Mouse (Mus musculus) CH12.LX (cell line): ENCODE results near the gene Hao1. TPM values are rescaled to one million over a fixed set of nuclear protein-coding genes. Genes with fewer than 3 reads are reported as not detected.

Source experiments
- DNase-seq: peaks from one replicate; pipeline ENCODE4 v3.0.0-alpha.2; 2013; ENCODE audit errors: extremely low read depth
- H3K27ac ChIP-seq: 2 replicates; pipeline ENCODE4 v1.5.1; 2012; ENCODE audit warnings: low read depth, mild to moderate bottlenecking, control low read depth, moderate library complexity; ENCODE audit not compliant: insufficient read depth
- H3K27me3 ChIP-seq: replicated peaks from 2 replicates; pipeline ENCODE3; 2012; ENCODE audit warnings: inconsistent platforms
- H3K36me3 ChIP-seq, 2 experiments: replicated peaks in 1 of 2; 2 replicates each; pipeline versions ENCODE3 to v1.6.1; 2012; ENCODE audit warnings: inconsistent platforms in 1 of 2, low read length in 1 of 2, mild to moderate bottlenecking in 1 of 2, mixed read lengths in 1 of 2, moderate library complexity in 1 of 2; ENCODE audit not compliant: control insufficient read depth in 1 of 2, insufficient read depth in 1 of 2
- H3K4me1 ChIP-seq, 2 experiments: 2 replicates each; pipeline ENCODE4 v1.6.1; 2012; ENCODE audit warnings: inconsistent platforms in 1 of 2, moderate library complexity in 1 of 2; ENCODE audit not compliant: insufficient read depth in 2 of 2, control insufficient read depth in 1 of 2
- H3K4me2 ChIP-seq: 2 replicates; pipeline ENCODE4 v1.6.1; 2012; ENCODE audit warnings: low read depth, mild to moderate bottlenecking, control low read depth; ENCODE audit not compliant: poor library complexity, insufficient read depth, severe bottlenecking
- H3K4me3 ChIP-seq, 3 experiments: fragments of 150-350 bp in 1 of 3; sonication (generic) in 1 of 3; replicated peaks in 1 of 3; 2 replicates each; pipeline versions ENCODE3 to v1.5.1; 2011 to 2012; ENCODE audit warnings: low read depth in 2 of 3, low read length in 2 of 3, mild to moderate bottlenecking in 2 of 3, moderate library complexity in 2 of 3, control low read depth in 1 of 3, improper control_type of control experiment in 1 of 3, inconsistent platforms in 1 of 3, mixed read lengths in 1 of 3; ENCODE audit not compliant: poor library complexity in 1 of 3
- H3K79me2 ChIP-seq: replicated peaks from 2 replicates; pipeline ENCODE4 v1.6.1; 2012; ENCODE audit warnings: mild to moderate bottlenecking, moderate library complexity; ENCODE audit not compliant: control insufficient read depth, poor library complexity, insufficient read depth, severe bottlenecking; ENCODE audit errors: extremely low read depth
- H3K9ac ChIP-seq: 2 replicates; pipeline ENCODE4 v1.6.1; 2012; ENCODE audit warnings: low read depth, mild to moderate bottlenecking, control low read depth, moderate library complexity; ENCODE audit not compliant: insufficient read depth
- H3K9me3 ChIP-seq: replicated peaks from 2 replicates; pipeline ENCODE3; 2012; ENCODE audit warnings: low read length, inconsistent platforms, mixed read lengths
- E2F4 ChIP-seq: IDR thresholded peaks from 2 replicates; pipeline ENCODE4 v1.6.1; 2011; ENCODE audit warnings: low read depth, low read length, improper control_type of control experiment; ENCODE audit not compliant: insufficient replicate concordance
- ETS1 ChIP-seq: conservative IDR thresholded peaks from 2 replicates; pipeline ENCODE4 v1.6.1; 2012; ENCODE audit warnings: low read depth, mild to moderate bottlenecking, inconsistent platforms, low read length, improper control_type of control experiment, moderate library complexity
- SIN3A ChIP-seq: IDR thresholded peaks from 2 replicates; pipeline ENCODE4 v1.6.1; 2012; ENCODE audit warnings: low read length, improper control_type of control experiment, inconsistent platforms
- UBTF ChIP-seq: IDR thresholded peaks from 2 replicates; pipeline ENCODE4 v1.6.1; 2012; ENCODE audit warnings: low read depth, mild to moderate bottlenecking, inconsistent platforms, low read length, improper control_type of control experiment, moderate library complexity
- ZNF384 ChIP-seq: IDR thresholded peaks from 2 replicates; pipeline ENCODE4 v1.6.1; 2012; ENCODE audit warnings: low read depth, low read length, improper control_type of control experiment, inconsistent platforms
- dilution Hi-C: fragments of 300-500 bp; cut with MboI; formaldehyde crosslinking; loops from 2 replicates; pipeline ENCODE4 v1.14.3; 2020; ENCODE audit warnings: low sequenced_read_pairs; ENCODE audit not compliant: extremely low pct_unique_long_range_greater_than_20kb, extremely low pct_ligation_motif_present
- in situ Hi-C: fragments of 300-500 bp; cut with MboI; formaldehyde crosslinking; loops from 3 replicates; pipeline ENCODE4 v1.14.3; 2019; ENCODE audit warnings: low sequenced_read_pairs, low pct_ligation_motif_present, low pct_unique_long_range_greater_than_20kb, mixed read lengths
- polyA plus RNA-seq: library from polyadenylated mRNA; unstranded; fragments of >175 nt; gene quantifications from 2 replicates; pipeline ENCODE4 v1.2.1, GENCODE M21; 2012; ENCODE audit warnings: low read depth; ENCODE audit not compliant: insufficient read length
- total RNA-seq, 2 experiments: library from RNA; depleted of rRNA; stranded (reverse); fragments of 300-350 nt in 1 of 2; fragments of >200 nt in 1 of 2; gene quantifications; 2 replicates each; pipeline ENCODE4 v1.2.3; 2012 to 2014

Hao1 gene
- total and polyA plus RNA-seq, 3 experiments: 0.11 TPM; not detected in 2

DNA sequence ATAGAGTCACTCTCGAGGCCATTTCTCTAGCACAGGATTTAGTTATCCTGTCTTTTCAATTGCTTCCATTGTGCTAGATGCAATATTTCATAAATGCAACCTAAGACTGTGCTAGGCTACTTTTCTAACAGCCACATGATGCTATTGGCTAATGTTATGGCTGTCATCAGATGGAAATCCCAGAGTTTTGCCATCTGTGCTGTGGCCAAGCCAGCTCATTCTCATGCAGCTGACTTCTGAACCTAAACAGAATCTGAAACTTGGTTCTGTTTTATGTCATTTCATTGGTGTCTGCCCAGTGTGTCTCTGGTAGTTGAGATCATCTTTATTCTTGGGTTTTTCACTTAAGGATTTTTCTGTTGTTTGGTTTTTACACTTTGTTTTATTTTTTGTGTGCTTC, 103.2 kb downstream of the Hao1 start:
- no peak overlapping the region for H3K9ac ChIP-seq
- H3K4me2 ChIP-seq: no peak overlapping the region
- H3K27me3 ChIP-seq: no peaks in the 10 kb centered on the region
- no peaks in the 10 kb centered on the region for H3K9me3 ChIP-seq
- H3K36me3 ChIP-seq: no peaks in the 10 kb centered on the region
- H3K27ac ChIP-seq: no peak overlapping the region
- DNase-seq: peak; percentile 14
- no peak overlapping the region for H3K4me3 ChIP-seq
- H3K79me2 ChIP-seq: no peaks in the 10 kb centered on the region
- dilution Hi-C loops (no loop called here), in situ Hi-C loops (no loop called here)
- TF ChIP-seq ETS1 (peak; percentile 63), UBTF (no peak), SIN3A (no peak), E2F4 (no peak), ZNF384 (no peak)
- peaks cover 0 to 23% of the 10 kb centered on the region in 2 experiments; a peak in 2 of 4 replicates for H3K4me1 ChIP-seq

Other genes with a start within 250 kb of the Hao1 start
- 5.6 and 5.8 TPM in 2 replicates for gene Tmx4, start 89.8 kb upstream of the Hao1 start, total RNA-seq (2012; rRNA removed)
- gene Tmx4, start 89.8 kb upstream of the Hao1 start, total RNA-seq (2014; rRNA removed): 10.4 and 12.5 TPM in 2 replicates
- 9.7 and 9.9 TPM in 2 replicates for gene Tmx4, start 89.8 kb upstream of the Hao1 start, polyA plus RNA-seq
- gene Plcb1, start 231.7 kb upstream of the Hao1 start, total RNA-seq (2012; rRNA removed): not detected in 2 replicates
- gene Plcb1, start 231.7 kb upstream of the Hao1 start, total RNA-seq (2014; rRNA removed): not detected in 2 replicates
- not detected in 2 replicates for gene Plcb1, start 231.7 kb upstream of the Hao1 start, polyA plus RNA-seq